Mouse (Mus musculus) bone marrow macrophage, adult 2 months (primary cell): ENCODE results near the gene Ttc21a.

Experiments used
- CTCF ChIP-seq: IDR thresholded peaks from 2 replicates; pipeline ENCODE4 v1.5.1; 2012; ENCODE audit warnings: low read depth, mild to moderate bottlenecking, low read length, moderate library complexity
- POLR2A ChIP-seq: IDR thresholded peaks from 2 replicates; pipeline ENCODE4 v1.6.1; 2012; ENCODE audit warnings: mild to moderate bottlenecking, low read depth, low read length, borderline replicate concordance

- TF ChIP-seq CTCF = no peak
- TF ChIP-seq POLR2A = no peak
These were observed 53.9 kb downstream of the Ttc21a start for GRCm38 (mm10) chr9:119991310-119991709.
